Mouse (Mus musculus) CH12.LX (cell line): ENCODE data around the gene Gm49380.

Source experiments
- CTCF ChIP-seq, 2 experiments: IDR thresholded peaks in 1 of 2; conservative IDR thresholded peaks in 1 of 2; 2 replicates each; pipeline ENCODE4 v1.5.1; 2011 to 2012; ENCODE audit warnings: low read depth in 2 of 2, low read length in 2 of 2, improper control_type of control experiment in 1 of 2, inconsistent platforms in 1 of 2, mild to moderate bottlenecking in 1 of 2, moderate library complexity in 1 of 2
- MAX ChIP-seq: IDR thresholded peaks from 2 replicates; pipeline ENCODE4 v1.6.1; 2011; ENCODE audit warnings: low read length, improper control_type of control experiment

GRCm38 (mm10) chr9:44070844-44071231 is 42.5 kb downstream of the Gm49380 start:
- TF ChIP-seq CTCF (conservative IDR thresholded peaks at IDR 0.05 in 1 of 2, IDR thresholded peaks at IDR 0.05 in 1 of 2; ENCODE audit: low read depth in 2 of 2, low read length in 2 of 2) (no peak), MAX (no peak)
